Mouse (Mus musculus) frontal cortex, adult 2 months (tissue): ENCODE measurements at regions not wholly inside any gene's neighbourhood (a gene's known extent, or its start where the extent isn't known, plus 50 kb on each side); places are given as distances from the start of the nearest gene placed in this dataset.

Source experiments
- DNase-seq, 2 experiments: peaks; one replicate each; pipeline ENCODE4 v3.0.0; 2022; ENCODE audit warnings: low spot score in 1 of 2; ENCODE audit errors: extremely low spot score in 1 of 2

GRCm38 (mm10) chr1:143071781-143072382 lies 568.6 kb upstream of the B3galt2 start:
- DNase-seq = no peak

GRCm38 (mm10) chr1:143074999-143075398 lies 565.5 kb upstream of the B3galt2 start:
- DNase-seq = no peak

GRCm38 (mm10) chr1:143080441-143080840 lies 560.0 kb upstream of the B3galt2 start:
- DNase-seq = no peak

GRCm38 (mm10) chr1:143096904-143097303 lies 543.6 kb upstream of the B3galt2 start:
- DNase-seq = no peak

GRCm38 (mm10) chr1:143098307-143098706 lies 542.2 kb upstream of the B3galt2 start:
- DNase-seq = no peak

- DNase-seq = no peak
Observed at GRCm38 (mm10) chr1:143122185-143122584, 518.3 kb upstream of the B3galt2 start.

GRCm38 (mm10) chr1:143130257-143130656 lies 510.2 kb upstream of the B3galt2 start:
- peak; percentile 11 to 57 for DNase-seq

- no peak for DNase-seq
Observed at GRCm38 (mm10) chr1:143132806-143133205, 507.7 kb upstream of the B3galt2 start.

- no peak for DNase-seq
Observed at GRCm38 (mm10) chr1:143145111-143145984, 495.1 kb upstream of the B3galt2 start.

GRCm38 (mm10) chr1:143171286-143171685 lies 469.2 kb upstream of the B3galt2 start:
- no peak for DNase-seq

- no peak for DNase-seq
Observed at GRCm38 (mm10) chr1:143173836-143174235, 466.6 kb upstream of the B3galt2 start.

GRCm38 (mm10) chr1:143192167-143192793 lies 448.2 kb upstream of the B3galt2 start:
- no peak for DNase-seq

GRCm38 (mm10) chr1:143200213-143200889 lies 440.1 kb upstream of the B3galt2 start:
- peak; percentile 61 to 80 for DNase-seq

GRCm38 (mm10) chr1:143200971-143201370 lies 439.5 kb upstream of the B3galt2 start:
- DNase-seq = no peak

- no peak for DNase-seq
Observed at GRCm38 (mm10) chr1:143202182-143202581, 438.3 kb upstream of the B3galt2 start.

GRCm38 (mm10) chr1:143204070-143204469 lies 436.4 kb upstream of the B3galt2 start:
- no peak for DNase-seq

GRCm38 (mm10) chr1:143206995-143207394 lies 433.5 kb upstream of the B3galt2 start:
- DNase-seq = no peak

GRCm38 (mm10) chr1:143207399-143208065 lies 432.9 kb upstream of the B3galt2 start:
- no peak for DNase-seq

GRCm38 (mm10) chr1:143217401-143217800 lies 423.1 kb upstream of the B3galt2 start:
- DNase-seq = no peak

- no peak for DNase-seq
Observed at GRCm38 (mm10) chr1:143231969-143232368, 408.5 kb upstream of the B3galt2 start.
